Mouse (Mus musculus) left cerebral cortex, postnatal 25 days (tissue): Measurements from ENCODE around the gene Nav1. TPM values are rescaled to one million over a fixed set of nuclear protein-coding genes. Genes with fewer than 3 reads are reported as not detected.

Source experiments
- DNase-seq, 2 experiments: peaks; one replicate each; pipeline ENCODE4 v3.0.0; 2022; ENCODE audit warnings: low spot score in 2 of 2, mixed read lengths in 1 of 2
- intact Hi-C: fragments of 180-260 bp; cut with DNase I; formaldehyde crosslinking; loops from one replicate; pipeline ENCODE4 v1.15.1; 2025
- microRNA-seq, 2 experiments: library from miRNA; unstranded; fragments of <30 nt; microRNA quantifications; one replicate each; pipeline ENCODE4 v1.2.0; 2022
- total RNA-seq, 2 experiments: library from RNA; stranded (reverse); gene quantifications; 2 replicates each; pipeline ENCODE4 v1.2.3; 2021

Nav1 gene
- total RNA-seq, 2 experiments from 2014 or later = 70.1 to 71.4 TPM

DNA sequence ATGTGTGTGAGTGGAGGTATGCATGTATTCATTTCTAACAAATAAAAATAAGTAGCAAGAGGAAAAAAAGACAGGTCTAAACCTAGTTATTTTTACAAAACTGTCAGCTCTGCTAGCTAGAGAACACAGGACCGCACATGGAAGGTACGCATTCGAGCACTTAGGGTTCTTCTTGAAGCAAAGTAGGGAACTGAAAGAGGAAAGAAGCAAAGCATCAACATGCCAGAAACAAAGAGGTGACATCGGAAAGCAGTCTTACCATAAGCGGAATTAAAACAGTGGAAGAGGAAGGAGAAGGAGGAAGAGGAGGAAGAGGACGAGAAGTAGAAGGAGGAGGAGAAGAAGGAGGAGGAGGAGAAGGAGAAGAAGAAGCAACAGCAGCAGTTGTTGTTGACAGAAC is 179.7 kb downstream of the Nav1 start:
- DNase-seq = no peak
- intact Hi-C loops = no loop called here

- no peak for DNase-seq
- intact Hi-C loops = no loop called here
Observed at GRCm38 (mm10) chr1:135426645-135427044, 180.4 kb downstream of the Nav1 start.

DNA sequence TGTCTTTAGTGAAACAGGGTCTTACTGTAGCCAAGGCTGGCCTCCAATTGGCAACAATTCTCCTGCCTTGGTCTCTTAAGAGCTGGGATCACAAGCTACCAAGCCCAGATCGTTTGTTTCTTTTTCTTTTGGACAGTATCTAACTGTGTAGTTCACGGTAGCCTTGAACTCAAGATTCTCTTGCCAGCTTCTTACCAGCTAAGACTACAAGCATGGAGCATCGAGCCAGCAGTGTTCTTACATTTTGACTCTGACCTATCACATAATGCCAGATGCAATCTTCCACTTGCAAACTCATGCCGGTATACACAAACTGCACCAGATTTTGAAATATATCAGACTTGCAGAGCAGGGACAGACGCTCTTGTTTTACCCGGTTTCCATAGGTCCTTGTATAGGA is 184.3 kb downstream of the Nav1 start:
- intact Hi-C loops = loop anchor here (5.0 kb wide), 1 partner anchor 35 kb away; no protein-coding TSS in a partner anchor
- DNase-seq = no peak

- intact Hi-C loops = no loop called here
- DNase-seq = peak in 1 of 2 experiments; percentile 81
Observed at GRCm38 (mm10) chr1:135413996-135414395, 193.1 kb downstream of the Nav1 start.

DNA sequence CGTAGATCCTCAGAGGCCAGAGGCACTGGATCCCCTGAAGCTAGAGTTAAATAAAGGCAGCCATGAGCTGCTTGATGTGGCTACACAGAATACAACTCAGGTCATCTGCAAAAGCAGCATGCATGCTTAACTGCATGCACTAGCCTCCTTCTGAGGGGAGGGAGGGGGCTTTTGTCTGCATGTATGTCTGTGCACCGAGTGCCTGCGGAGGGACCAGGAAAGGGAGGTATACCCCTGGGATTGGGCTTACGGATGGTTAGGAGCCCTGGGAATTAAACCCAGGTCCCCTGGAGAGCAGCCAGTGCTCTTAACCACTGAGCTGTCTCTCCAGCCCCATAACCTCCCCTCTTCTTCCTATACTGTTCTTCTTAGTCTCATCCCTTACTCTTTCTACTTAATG is 195.0 kb downstream of the Nav1 start:
- intact Hi-C loops = no loop called here
- no peak for DNase-seq

GRCm38 (mm10) chr1:135410967-135411366 is 196.1 kb downstream of the Nav1 start:
- intact Hi-C loops = no loop called here
- peak; percentile 18 to 85 for DNase-seq

GRCm38 (mm10) chr1:135408973-135409372 is 198.1 kb downstream of the Nav1 start:
- no peak for DNase-seq
- intact Hi-C loops = no loop called here

- intact Hi-C loops = no loop called here
- DNase-seq = no peak
Observed at GRCm38 (mm10) chr1:135405356-135405755, 201.7 kb downstream of the Nav1 start.

DNA sequence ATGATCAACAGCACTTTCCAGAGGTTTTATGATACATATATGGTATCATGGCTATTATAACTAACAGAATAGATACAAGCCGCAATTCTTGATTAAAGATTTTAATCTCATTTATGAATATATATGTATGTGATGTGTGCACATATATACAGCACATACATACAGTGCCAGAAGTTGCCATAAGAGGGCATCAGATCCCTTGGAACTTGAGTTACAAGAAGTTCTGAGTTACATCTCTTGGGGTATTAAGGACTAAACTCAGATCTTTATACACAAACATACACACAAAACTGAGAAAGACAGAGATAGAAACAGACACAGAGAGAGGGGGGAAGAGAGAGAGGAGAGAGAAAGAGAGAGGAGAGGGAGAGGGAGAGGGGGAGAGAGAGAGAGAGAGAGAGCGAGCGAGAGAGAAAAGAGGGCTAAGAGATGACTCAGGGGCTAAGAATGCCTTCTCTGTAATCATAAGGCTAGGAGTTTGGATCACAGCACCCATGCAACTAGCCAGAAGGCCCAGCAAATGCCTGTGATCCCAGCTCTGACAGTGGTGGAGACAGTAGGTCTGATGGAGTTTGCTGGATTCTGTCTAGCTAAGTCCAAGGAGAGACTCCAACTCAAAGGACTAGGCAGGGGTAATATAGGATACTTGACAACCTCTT is 205.5 kb downstream of the Nav1 start:
- intact Hi-C loops = no loop called here
- no peak for DNase-seq

- intact Hi-C loops = no loop called here
Observed at GRCm38 (mm10) chr1:135399466-135399865, 207.6 kb downstream of the Nav1 start.

DNA sequence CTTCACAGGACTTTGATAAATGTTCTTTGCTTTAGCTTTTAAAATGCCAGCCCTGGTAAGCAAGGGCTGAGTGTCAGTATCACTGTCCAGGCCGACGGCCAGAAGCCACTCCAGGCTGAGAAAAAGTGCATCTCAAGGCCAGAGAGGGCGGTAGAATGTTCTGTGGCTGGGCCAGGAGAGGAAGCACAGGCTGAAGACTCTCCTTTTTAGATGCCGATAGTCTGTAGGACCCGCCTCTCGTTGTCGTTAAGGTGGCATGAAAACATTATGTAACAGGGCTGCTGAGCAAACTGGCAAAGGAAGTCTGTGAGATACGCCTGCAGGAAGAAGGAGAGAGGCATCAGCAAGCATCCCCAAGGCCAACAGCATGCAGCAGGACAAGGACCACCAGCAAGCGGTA is 221.9 kb downstream of the Nav1 start:
- DNase-seq = peak; percentile 66 to 80
- intact Hi-C loops = loop anchor here (5.0 kb wide), 1 partner anchor 37 kb away; no protein-coding TSS in a partner anchor

More at GRCm38 (mm10) chr1:135399466-135399865, 207.6 kb downstream of the Nav1 start:
- DNase-seq = no peak

Small RNA genes within 50 kb of the gene (microRNA-seq; reads per million reads assigned to microRNA genes)
- 5.7 to 7.4 reads per million in 2 experiments for gene Mir1231

Other genes with a start within 250 kb of the Nav1 start
- gene Shisa4, start 232.1 kb downstream of the Nav1 start, total RNA-seq = 100 to 1,000 TPM; 188 to 196 TPM
- gene Ipo9, start 176.8 kb downstream of the Nav1 start, total RNA-seq = 100 to 1,000 TPM; 169 to 173 TPM
- gene Csrp1, start 112.8 kb upstream of the Nav1 start, total RNA-seq = 100 to 1,000 TPM; 179 to 206 TPM
- 10 to 100 TPM; 20.0 to 20.3 TPM for gene Phlda3, start 158.8 kb upstream of the Nav1 start, total RNA-seq
- gene Tnni1, start 172.1 kb upstream of the Nav1 start, total RNA-seq = 1 to 10 TPM; 2.5 to 3.4 TPM
- 1 to 10 TPM; 1.1 TPM for gene Lad1, start 211.3 kb upstream of the Nav1 start, total RNA-seq
- gene Tnnt2, start 229.1 kb upstream of the Nav1 start, total RNA-seq = 1 to 10 TPM; 3.9 to 6.3 TPM